Mouse (Mus musculus): ENCODE results near the gene Ttyh3.

DNA sequence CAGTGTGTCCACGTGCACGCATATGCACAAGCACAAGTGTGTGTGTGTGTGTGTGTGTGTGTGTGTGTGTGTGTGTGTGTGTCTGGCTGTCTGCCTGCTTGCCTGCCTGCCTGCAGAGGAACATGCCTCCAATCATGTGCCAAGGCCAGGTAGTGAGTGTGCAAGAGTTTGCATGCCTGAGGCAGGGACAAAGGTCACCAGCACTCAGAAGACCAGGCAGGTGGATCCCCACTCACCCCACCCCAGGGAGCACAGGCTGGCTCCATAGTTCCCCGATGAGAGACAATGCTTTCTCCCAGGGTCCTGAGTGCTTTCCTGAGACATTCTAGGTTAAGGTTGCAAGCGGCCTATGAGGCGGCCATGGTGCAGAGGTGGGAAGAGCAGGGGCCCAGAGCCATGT lies 24.6 kb downstream of the Ttyh3 start:
- TF ChIP-seq CTCF (IDR thresholded peaks at IDR 0.05; ENCODE audit: extremely low read depth, insufficient read length, insufficient replicate concordance, low read depth, low read length) = no peak
- no peak for TF ChIP-seq POLR2A (IDR thresholded peaks at IDR 0.05; ENCODE audit: low read depth, low read length)

Data from small intestine, adult 2 months (tissue).